Mouse (Mus musculus): ENCODE results near the gene Bpifb1. TPM values are rescaled to one million over a fixed set of nuclear protein-coding genes. Genes with fewer than 3 reads are reported as not detected.

Bpifb1 gene
- polyA plus RNA-seq, 1 experiment: not detected

DNA sequence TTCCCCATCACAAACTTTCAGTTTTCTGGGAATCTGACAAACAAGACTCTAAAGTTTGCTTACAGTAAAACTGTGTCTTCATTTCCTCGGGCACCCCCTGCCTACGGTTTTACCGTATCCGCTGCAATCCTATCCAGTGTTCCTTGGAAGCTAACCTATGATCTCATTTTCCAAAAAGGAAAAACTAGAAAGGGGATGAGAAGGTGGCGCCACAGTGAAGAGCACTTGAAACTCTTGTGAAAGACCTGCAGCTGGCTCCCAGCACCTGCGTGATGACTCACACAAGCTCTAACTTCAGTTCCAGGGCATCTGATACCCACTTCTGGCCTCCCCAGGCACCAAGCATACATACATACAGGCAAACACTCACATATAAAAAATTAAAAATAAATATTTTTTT is 5.3 kb upstream of the Bpifb1 start:
- TF ChIP-seq CTCF (IDR thresholded peaks at IDR 0.05; ENCODE audit: control insufficient read depth, insufficient read depth, insufficient read length) (no peak), MYOD1 (IDR thresholded peaks at IDR 0.05; ENCODE audit: control insufficient read depth, insufficient read length, low read depth) (no peak), MYOG (IDR thresholded peaks at IDR 0.05; ENCODE audit: control insufficient read depth, extremely low read depth, insufficient read length) (no peak), MAX (IDR thresholded peaks at IDR 0.05) (no peak), CEBPB (IDR thresholded peaks at IDR 0.05; ENCODE audit: low read depth) (no peak), USF1 (IDR thresholded peaks at IDR 0.05; ENCODE audit: low read depth) (no peak), FOSL1 (IDR thresholded peaks at IDR 0.05; ENCODE audit: insufficient read depth, low read length, poor library complexity, severe bottlenecking) (no peak)
- H3K4me3 ChIP-seq (ENCODE audit: insufficient read depth, poor library complexity, severe bottlenecking): no peak overlapping the region
- no peaks in the 10 kb centered on the region for H3K79me3 ChIP-seq (ENCODE audit: low read depth)
- H3K36me3 ChIP-seq (ENCODE audit: control insufficient read depth, insufficient read depth): no peaks in the 10 kb centered on the region
- no peak overlapping the region for H3ac ChIP-seq (ENCODE audit: control insufficient read depth, insufficient read length, low read depth)
- no peaks in the 10 kb centered on the region for H3K27me3 ChIP-seq (ENCODE audit: control insufficient read depth, insufficient read depth, insufficient read length)
- no peaks in the 10 kb centered on the region for H3K79me2 ChIP-seq (ENCODE audit: control insufficient read depth, insufficient read depth)

DNA sequence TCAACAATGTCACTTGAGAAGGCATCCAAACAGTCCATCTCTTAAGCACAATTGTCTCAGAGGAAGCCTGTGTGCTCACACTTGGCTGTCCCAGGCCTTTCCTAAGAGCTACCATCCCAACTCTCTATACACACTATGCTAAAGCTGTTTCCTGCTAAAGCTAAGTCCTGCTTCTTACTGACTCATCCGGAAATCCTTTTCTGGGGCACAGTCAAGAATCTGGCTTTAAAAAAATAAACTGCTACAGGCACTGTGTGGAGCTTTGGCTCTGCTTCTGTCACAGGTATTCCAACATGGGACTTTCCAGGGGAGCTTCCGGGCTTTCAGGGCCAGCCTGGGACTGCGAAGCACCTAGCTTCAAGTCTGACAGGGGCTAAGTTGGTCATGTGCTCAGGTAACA is 4.9 kb upstream of the Bpifb1 start:
- H3K4me3 ChIP-seq (ENCODE audit: insufficient read depth, poor library complexity, severe bottlenecking): no peak overlapping the region
- no peaks in the 10 kb centered on the region for H3K79me3 ChIP-seq (ENCODE audit: low read depth)
- H3K79me2 ChIP-seq (ENCODE audit: control insufficient read depth, insufficient read depth): no peaks in the 10 kb centered on the region
- TF ChIP-seq MAX (IDR thresholded peaks at IDR 0.05): no peak
- no peak for TF ChIP-seq FOSL1 (IDR thresholded peaks at IDR 0.05; ENCODE audit: insufficient read depth, low read length, poor library complexity, severe bottlenecking)
- no peak for TF ChIP-seq CEBPB (IDR thresholded peaks at IDR 0.05; ENCODE audit: low read depth)
- TF ChIP-seq MYOG (IDR thresholded peaks at IDR 0.05; ENCODE audit: control insufficient read depth, extremely low read depth, insufficient read length): no peak
- TF ChIP-seq MYOD1 (IDR thresholded peaks at IDR 0.05; ENCODE audit: control insufficient read depth, insufficient read length, low read depth): no peak
- TF ChIP-seq CTCF (IDR thresholded peaks at IDR 0.05; ENCODE audit: control insufficient read depth, insufficient read depth, insufficient read length): no peak
- TF ChIP-seq USF1 (IDR thresholded peaks at IDR 0.05; ENCODE audit: low read depth): no peak
- no peaks in the 10 kb centered on the region for H3K36me3 ChIP-seq (ENCODE audit: control insufficient read depth, insufficient read depth)
- no peaks in the 10 kb centered on the region for H3K27me3 ChIP-seq (ENCODE audit: control insufficient read depth, insufficient read depth, insufficient read length)
- no peak overlapping the region for H3ac ChIP-seq (ENCODE audit: control insufficient read depth, insufficient read length, low read depth)

DNA sequence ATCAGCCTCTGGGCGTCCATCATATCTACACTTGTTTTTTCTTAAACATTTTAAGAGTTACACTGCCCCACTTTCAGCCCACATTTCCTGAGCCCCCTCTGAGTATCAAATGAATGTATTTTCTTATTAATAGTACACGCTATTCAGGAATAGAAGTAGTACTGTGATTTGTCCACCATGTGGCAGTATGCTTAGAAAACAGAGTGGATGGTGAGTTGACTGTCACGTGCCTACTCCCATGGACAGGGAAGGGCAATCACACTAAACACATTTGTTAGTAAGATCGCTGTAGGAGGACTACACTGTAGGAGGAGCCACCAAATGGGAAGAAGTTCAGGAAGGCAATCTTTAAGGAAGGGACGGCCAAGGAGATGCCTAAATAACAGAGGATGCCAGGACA is 3.1 kb upstream of the Bpifb1 start:
- Histone ChIP-seq H3K79me3 (ENCODE audit: low read depth) (no peaks in the 10 kb centered on the region), H3K79me2 (ENCODE audit: control insufficient read depth, insufficient read depth) (no peaks in the 10 kb centered on the region), H3K4me3 (ENCODE audit: insufficient read depth, poor library complexity, severe bottlenecking) (no peak overlapping the region), H3K27me3 (ENCODE audit: control insufficient read depth, insufficient read depth, insufficient read length) (no peaks in the 10 kb centered on the region), H3K36me3 (ENCODE audit: control insufficient read depth, insufficient read depth) (no peaks in the 10 kb centered on the region), H3ac (ENCODE audit: control insufficient read depth, insufficient read length, low read depth) (no peak overlapping the region)
- TF ChIP-seq MAX (IDR thresholded peaks at IDR 0.05) (no peak), MYOG (IDR thresholded peaks at IDR 0.05; ENCODE audit: control insufficient read depth, extremely low read depth, insufficient read length) (no peak), MYOD1 (IDR thresholded peaks at IDR 0.05; ENCODE audit: control insufficient read depth, insufficient read length, low read depth) (no peak), FOSL1 (IDR thresholded peaks at IDR 0.05; ENCODE audit: insufficient read depth, low read length, poor library complexity, severe bottlenecking) (no peak), CEBPB (IDR thresholded peaks at IDR 0.05; ENCODE audit: low read depth) (no peak), CTCF (IDR thresholded peaks at IDR 0.05; ENCODE audit: control insufficient read depth, insufficient read depth, insufficient read length) (no peak), USF1 (IDR thresholded peaks at IDR 0.05; ENCODE audit: low read depth) (peak; percentile 77)

DNA sequence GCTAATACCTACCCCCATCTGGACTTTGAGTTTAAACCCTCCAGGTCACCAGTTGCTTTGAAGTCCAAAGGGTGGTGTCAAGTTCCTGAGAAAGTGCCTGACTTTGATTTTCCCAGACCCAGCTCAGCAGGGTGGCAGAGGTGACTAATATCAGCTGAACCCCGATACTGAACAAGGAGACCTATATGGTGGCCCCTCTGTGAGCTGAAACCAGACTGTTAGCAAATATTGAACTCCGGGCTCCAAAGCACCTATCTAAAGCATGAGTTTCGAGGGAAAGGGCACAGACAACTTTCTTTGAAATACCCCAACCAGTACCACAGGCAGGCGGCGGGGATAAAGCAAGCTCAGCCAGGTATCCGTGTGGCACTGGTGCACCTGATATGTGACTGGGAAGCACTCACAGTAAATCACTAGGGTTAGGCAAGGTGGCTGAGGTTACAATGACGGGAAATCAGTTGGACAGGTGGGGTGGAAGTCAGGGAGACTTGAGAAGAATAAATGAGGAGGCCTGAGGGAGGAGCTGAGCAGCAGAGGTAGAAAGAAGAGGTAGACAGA is 662 bp upstream of the Bpifb1 start:
- H3K79me3 ChIP-seq (ENCODE audit: low read depth): no peaks in the 10 kb centered on the region
- TF ChIP-seq MYOD1 (IDR thresholded peaks at IDR 0.05; ENCODE audit: control insufficient read depth, insufficient read length, low read depth): no peak
- no peak overlapping the region for H3ac ChIP-seq (ENCODE audit: control insufficient read depth, insufficient read length, low read depth)
- H3K27me3 ChIP-seq (ENCODE audit: control insufficient read depth, insufficient read depth, insufficient read length): no peaks in the 10 kb centered on the region
- H3K36me3 ChIP-seq (ENCODE audit: control insufficient read depth, insufficient read depth): no peaks in the 10 kb centered on the region
- H3K4me3 ChIP-seq (ENCODE audit: insufficient read depth, poor library complexity, severe bottlenecking): no peak overlapping the region
- no peaks in the 10 kb centered on the region for H3K79me2 ChIP-seq (ENCODE audit: control insufficient read depth, insufficient read depth)

DNA sequence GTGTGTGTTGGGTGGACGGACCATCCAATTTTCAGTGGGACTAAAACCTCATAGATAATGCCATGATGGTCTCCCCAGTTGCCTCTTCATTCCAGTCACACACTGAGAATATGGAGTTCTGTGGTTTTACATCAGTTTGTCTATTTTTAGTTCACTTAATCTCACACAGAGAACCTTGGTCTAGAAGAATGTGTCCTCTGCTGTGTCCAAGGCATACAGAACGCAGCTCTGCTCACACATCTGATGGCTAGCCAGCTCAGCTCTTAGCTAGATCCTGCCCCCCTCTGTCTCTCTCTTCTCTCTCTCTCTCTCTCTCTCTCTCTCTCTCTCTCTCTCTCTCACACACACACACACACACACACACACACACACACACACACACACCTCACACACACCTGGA is 1.5 kb downstream of the Bpifb1 start:
- Histone ChIP-seq H3K4me3 (ENCODE audit: insufficient read depth, poor library complexity, severe bottlenecking) (no peak overlapping the region), H3ac (ENCODE audit: control insufficient read depth, insufficient read length, low read depth) (no peak overlapping the region), H3K79me3 (ENCODE audit: low read depth) (no peaks in the 10 kb centered on the region), H3K36me3 (ENCODE audit: control insufficient read depth, insufficient read depth) (no peaks in the 10 kb centered on the region), H3K79me2 (ENCODE audit: control insufficient read depth, insufficient read depth) (no peaks in the 10 kb centered on the region), H3K27me3 (ENCODE audit: control insufficient read depth, insufficient read depth, insufficient read length) (no peaks in the 10 kb centered on the region)
- no peak for TF ChIP-seq CEBPB (IDR thresholded peaks at IDR 0.05; ENCODE audit: low read depth)
- no peak for TF ChIP-seq MYOD1 (IDR thresholded peaks at IDR 0.05; ENCODE audit: control insufficient read depth, insufficient read length, low read depth)
- TF ChIP-seq MYOG (IDR thresholded peaks at IDR 0.05; ENCODE audit: control insufficient read depth, extremely low read depth, insufficient read length): no peak
- no peak for TF ChIP-seq MAX (IDR thresholded peaks at IDR 0.05)
- no peak for TF ChIP-seq CTCF (IDR thresholded peaks at IDR 0.05; ENCODE audit: control insufficient read depth, insufficient read depth, insufficient read length)
- no peak for TF ChIP-seq FOSL1 (IDR thresholded peaks at IDR 0.05; ENCODE audit: insufficient read depth, low read length, poor library complexity, severe bottlenecking)
- no peak for TF ChIP-seq USF1 (IDR thresholded peaks at IDR 0.05; ENCODE audit: low read depth)

DNA sequence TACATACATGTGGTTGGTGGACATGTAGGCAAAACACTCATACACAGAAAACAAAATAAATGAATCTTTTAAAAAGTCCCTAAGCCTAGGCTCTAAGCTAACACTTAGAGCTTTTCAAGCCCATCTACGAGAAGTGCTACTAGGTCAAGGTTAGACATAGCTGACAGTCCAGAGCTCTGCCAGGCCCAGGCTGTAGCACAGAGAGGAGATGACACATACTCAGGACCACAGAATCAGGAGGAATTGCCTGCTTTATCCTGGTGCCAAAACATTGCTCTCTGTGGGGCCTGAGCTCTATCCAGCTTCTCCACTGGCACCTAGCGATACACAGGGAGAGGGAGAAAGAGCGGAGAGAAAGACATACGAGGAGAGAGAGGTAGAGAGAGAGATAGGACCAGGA is 2.5 kb downstream of the Bpifb1 start:
- H3ac ChIP-seq (ENCODE audit: control insufficient read depth, insufficient read length, low read depth): no peak overlapping the region
- H3K79me2 ChIP-seq (ENCODE audit: control insufficient read depth, insufficient read depth): no peaks in the 10 kb centered on the region
- H3K4me3 ChIP-seq (ENCODE audit: insufficient read depth, poor library complexity, severe bottlenecking): no peak overlapping the region
- no peaks in the 10 kb centered on the region for H3K27me3 ChIP-seq (ENCODE audit: control insufficient read depth, insufficient read depth, insufficient read length)
- TF ChIP-seq CEBPB (IDR thresholded peaks at IDR 0.05; ENCODE audit: low read depth) (no peak), CTCF (IDR thresholded peaks at IDR 0.05; ENCODE audit: control insufficient read depth, insufficient read depth, insufficient read length) (no peak), USF1 (IDR thresholded peaks at IDR 0.05; ENCODE audit: low read depth) (no peak), MYOD1 (IDR thresholded peaks at IDR 0.05; ENCODE audit: control insufficient read depth, insufficient read length, low read depth) (no peak)
- no peaks in the 10 kb centered on the region for H3K79me3 ChIP-seq (ENCODE audit: low read depth)
- no peaks in the 10 kb centered on the region for H3K36me3 ChIP-seq (ENCODE audit: control insufficient read depth, insufficient read depth)

Measured in C2C12 (cell line).